Mouse (Mus musculus) layer of hippocampus, postnatal 10 days (tissue): Measurements from ENCODE around the gene Gm6465. TPM values are rescaled to one million over a fixed set of nuclear protein-coding genes. Genes with fewer than 3 reads are reported as not detected.
"Not testable (repeated sequence)": the region's sequence is repeated elsewhere in the genome, so short reads cannot be mapped to it uniquely, and the experiment has no call there.

Experiments
- DNase-seq, 2 experiments: peaks; one replicate each; pipeline ENCODE4 v3.0.0; 2021; ENCODE audit warnings: low spot score in 2 of 2
- long read RNA-seq: library from polyadenylated mRNA; stranded (forward); transcript quantifications from one replicate; pipeline ENCODE4 v2.0.0, GENCODE M21; 2023
- total RNA-seq, 2 experiments: library from RNA; stranded (reverse); gene quantifications; 2 replicates each; pipeline ENCODE4 v1.2.3; 2021

The Gm6465 gene
- not detected for total RNA-seq
- long read RNA-seq: 0 reads

DNA sequence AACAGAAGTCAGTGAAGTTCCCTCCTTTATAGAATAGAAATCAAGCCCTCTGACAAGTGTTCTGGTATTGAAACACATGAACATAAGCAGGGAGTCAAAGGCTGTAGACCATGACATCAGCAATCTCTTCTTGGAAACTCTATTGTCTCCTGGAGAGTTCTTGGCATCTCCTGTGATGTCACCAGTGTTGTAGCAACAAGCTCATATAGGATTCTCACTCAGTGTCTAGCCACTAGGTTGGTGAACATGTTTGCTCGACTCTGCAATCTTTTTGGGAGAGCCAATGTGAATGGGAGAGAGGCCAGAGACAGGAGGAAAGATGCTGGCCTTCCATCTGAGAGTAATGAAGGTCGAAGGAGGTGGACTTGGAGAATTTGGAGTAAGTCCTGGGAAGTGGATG is at the start of gene Gm6465:
TSS of gene Gm6465 (plus strand) at position 301 of the 400 bp plus-strand sequence.
- not testable (repeated sequence) for DNase-seq

DNA sequence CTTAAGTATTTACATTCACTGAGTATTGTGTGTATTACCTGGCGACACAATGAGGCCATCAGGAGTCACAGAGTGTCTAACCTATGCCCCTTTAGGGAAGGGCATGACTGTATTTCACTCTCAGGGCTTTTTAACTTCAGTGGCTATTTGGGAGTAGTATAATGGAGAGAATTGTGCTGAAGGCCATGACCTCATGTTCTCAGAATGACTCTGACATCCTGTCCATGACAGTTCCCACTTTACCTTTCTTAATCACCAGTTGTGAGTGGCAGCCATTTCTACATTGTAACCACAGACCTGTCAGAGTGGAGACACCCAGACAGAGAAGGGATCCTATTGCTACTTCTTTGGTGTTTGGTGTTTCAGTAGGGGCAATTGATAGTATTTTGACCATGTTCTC is 485 bp downstream of the Gm6465 start:
- not testable (repeated sequence) for DNase-seq

DNA sequence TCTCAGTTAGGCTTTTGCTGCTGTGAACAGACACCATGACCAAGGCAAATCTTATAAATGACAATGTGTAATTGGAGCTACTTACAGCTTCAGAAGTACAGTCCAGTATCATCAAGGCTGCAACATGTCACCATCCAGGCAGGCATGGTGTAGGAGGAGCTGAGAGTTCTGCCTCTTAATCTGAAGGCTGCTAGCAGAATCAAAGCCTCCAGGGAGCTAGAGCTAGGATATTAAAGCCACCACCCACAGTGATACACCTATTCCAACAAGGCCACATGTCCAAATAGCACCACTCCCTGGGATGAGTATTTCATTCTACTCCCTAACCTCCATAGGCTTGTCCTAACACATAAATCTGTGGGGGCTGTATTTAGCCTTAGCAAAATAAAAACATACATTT is 12.6 kb downstream of the Gm6465 start:
- DNase-seq: not testable (repeated sequence)

Other genes starting within 250 kb of the Gm6465 start
- not detected for gene Gm8922, start 163.6 kb upstream of the Gm6465 start, total RNA-seq
- not detected for gene Gm8926, start 75.0 kb upstream of the Gm6465 start, total RNA-seq
- gene 4933402N22Rik, start 72.5 kb downstream of the Gm6465 start, total RNA-seq: not detected